Mouse (Mus musculus) lung, embryonic 14.5 days (tissue): ENCODE data around the gene Snrk. TPM values are rescaled to one million over a fixed set of nuclear protein-coding genes. Genes with fewer than 3 reads are reported as not detected.

ENCODE experiments used
- ATAC-seq: fragments of 200-750 bp; cut with Nextera tagmentation; 2 replicates; pipeline ENCODE4 v1.8.0; 2017; ENCODE audit warnings: mild to moderate bottlenecking, moderate TSS enrichment, moderate library complexity; ENCODE audit not compliant: insufficient read depth
- DNase-seq: peaks from one replicate; pipeline ENCODE4 v3.0.0-alpha.2; 2015
- H3K27ac ChIP-seq: fragments of 300-500 bp; sonication (generic); 2 replicates; pipeline ENCODE4 v1.5.1; 2014; ENCODE audit warnings: low read depth, mild to moderate bottlenecking, moderate library complexity
- H3K27me3 ChIP-seq: fragments of 300-500 bp; sonication (generic); 2 replicates; pipeline ENCODE4 v1.6.1; 2014; ENCODE audit warnings: low read length, control low read depth; ENCODE audit not compliant: insufficient read depth
- H3K36me3 ChIP-seq: fragments of 300-500 bp; sonication (generic); 2 replicates; pipeline ENCODE4 v1.6.1; 2014; ENCODE audit warnings: control low read depth; ENCODE audit not compliant: insufficient read depth
- H3K4me1 ChIP-seq: fragments of 300-500 bp; sonication (generic); 2 replicates; pipeline ENCODE4 v1.6.1; 2014; ENCODE audit warnings: antibody characterized with exemption, control low read depth; ENCODE audit not compliant: insufficient read depth
- H3K4me2 ChIP-seq: fragments of 300-500 bp; sonication (generic); 2 replicates; pipeline ENCODE4 v1.6.1; 2014; ENCODE audit warnings: mild to moderate bottlenecking
- H3K4me3 ChIP-seq: fragments of 300-500 bp; sonication (generic); 2 replicates; pipeline ENCODE4 v1.5.1; 2014; ENCODE audit warnings: low read depth, low read length
- H3K9ac ChIP-seq: fragments of 300-500 bp; sonication (generic); 2 replicates; pipeline ENCODE4 v1.6.1; 2014
- H3K9me3 ChIP-seq: fragments of 300-500 bp; sonication (generic); 2 replicates; pipeline ENCODE4 v1.6.1; 2016; ENCODE audit warnings: low read depth, low read length, control low read depth
- CTCF ChIP-seq: IDR thresholded peaks from 2 replicates; pipeline ENCODE4 v1.5.1; 2016; ENCODE audit warnings: antibody characterized with exemption, low read depth
- WGBS: fragments of 180-500 bp; shearing (Covaris S2); extraction: QIAGEN DNeasy Blood & Tissue Kit; methylation state at CpG from one replicate; pipeline ENCODE4 v1.1.7; 2014; 5-methylcytosine and 5-hydroxymethylcytosine counted together
- polyA plus RNA-seq: library from polyadenylated mRNA; unstranded; fragments of >200 nt; fragmentation: Nextera tagmentation; extraction: Ambion mirVana; gene quantifications from 2 replicates; pipeline ENCODE4 v1.2.1, GENCODE M21; 2014

Snrk gene
- polyA plus RNA-seq, 1 experiment from 2014 or later: 58.4 TPM

DNA sequence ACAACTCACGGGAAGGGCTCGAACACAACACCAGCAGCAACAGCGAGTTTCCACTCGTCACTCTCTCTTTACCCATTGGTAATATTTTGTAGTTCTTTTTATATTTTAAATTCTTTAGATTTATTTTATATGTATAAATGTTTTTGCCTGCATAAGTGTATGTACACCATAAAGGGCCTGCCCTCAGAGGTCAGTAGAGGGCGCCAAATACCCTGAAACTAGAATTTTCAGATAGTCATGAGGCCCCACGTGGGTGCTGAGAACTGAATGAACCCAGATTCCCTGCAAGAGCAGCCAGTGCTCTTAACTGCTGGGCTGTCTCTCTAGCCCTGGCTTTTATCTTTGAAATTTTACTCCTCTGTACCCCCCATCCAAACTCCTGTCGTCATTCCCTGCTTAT is 87.4 kb downstream of the Snrk start:
- H3K4me3 ChIP-seq: no peak overlapping the region
- no peak overlapping the region for H3K27ac ChIP-seq
- H3K9ac ChIP-seq: no peak overlapping the region
- peaks cover 13% of the 10 kb centered on the region for H3K4me1 ChIP-seq
- H3K36me3 ChIP-seq: no peaks in the 10 kb centered on the region
- DNase-seq: peak; percentile 67
- 0 out of 2 replicates have a peak, but pooled peaks have one; percentile 16 for ATAC-seq
- no peaks in the 10 kb centered on the region for H3K9me3 ChIP-seq
- H3K4me2 ChIP-seq: no peak overlapping the region
- no peaks in the 10 kb centered on the region for H3K27me3 ChIP-seq
- peak; percentile 20; the same call in 1 of the 2 replicates for TF ChIP-seq CTCF
- 65% methylated on average over 7 of the region's 7 CpGs for WGBS

DNA sequence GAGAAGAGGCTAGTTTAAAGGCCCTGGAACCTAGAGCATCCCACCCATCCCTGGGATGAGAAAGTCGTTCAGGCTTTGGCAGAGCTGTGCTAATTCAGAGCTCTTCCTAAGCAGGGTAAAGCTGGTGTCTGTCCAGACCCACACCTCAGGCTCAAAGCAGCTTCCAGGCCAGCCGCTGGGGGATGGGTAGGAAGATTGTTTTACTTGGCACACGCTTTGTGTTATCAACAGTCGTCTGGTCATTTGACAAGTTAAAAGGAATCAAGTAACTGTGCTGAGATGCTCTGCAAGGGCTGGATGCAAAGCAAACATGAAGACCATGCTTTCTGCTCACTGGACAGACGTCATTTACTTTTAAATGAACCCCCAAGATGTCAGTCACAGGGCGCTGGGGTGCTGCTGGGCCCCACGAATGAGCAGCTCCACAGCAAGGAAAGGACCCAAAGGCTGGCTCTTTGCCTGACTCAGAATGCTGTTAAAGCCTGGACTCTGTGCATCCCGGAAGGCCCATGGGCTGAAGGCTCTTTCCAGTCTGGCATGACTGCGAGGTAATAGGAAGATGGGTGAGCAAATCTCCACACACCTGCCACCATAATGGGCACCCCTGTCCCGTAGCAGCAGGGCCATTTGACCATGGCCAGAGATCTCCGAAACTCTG is 88.6 kb downstream of the Snrk start:
- WGBS: 31% methylated on average over 11 of the region's 11 CpGs
- H3K4me1 ChIP-seq: peaks cover 13% of the 10 kb centered on the region
- H3K27me3 ChIP-seq: no peaks in the 10 kb centered on the region
- DNase-seq: peak; percentile 84
- no peaks in the 10 kb centered on the region for H3K9me3 ChIP-seq
- peak overlapping the region; percentile 52; the same call in 1 of the 2 replicates for H3K27ac ChIP-seq
- ATAC-seq: peak; percentile 86
- no peak overlapping the region for H3K4me3 ChIP-seq
- H3K36me3 ChIP-seq: no peaks in the 10 kb centered on the region
- H3K4me2 ChIP-seq: no peak overlapping the region
- no peak for TF ChIP-seq CTCF
- no peak overlapping the region for H3K9ac ChIP-seq

- Histone ChIP-seq H3K9me3 (no peaks in the 10 kb centered on the region), H3K4me1 (peaks cover 13% of the 10 kb centered on the region), H3K4me3 (no peak overlapping the region), H3K4me2 (no peak overlapping the region), H3K9ac (no peak overlapping the region), H3K27ac (no peak overlapping the region), H3K27me3 (no peaks in the 10 kb centered on the region), H3K36me3 (no peaks in the 10 kb centered on the region)
- WGBS: 66% methylated on average over 4 of the region's 4 CpGs
- no peak for TF ChIP-seq CTCF
- DNase-seq (no peak), ATAC-seq (no peak)
Observed at GRCm38 (mm10) chr9:122208311-122208710, 91.2 kb downstream of the Snrk start.

- Histone ChIP-seq H3K4me1 (no peaks in the 10 kb centered on the region), H3K4me3 (no peak overlapping the region), H3K9me3 (no peaks in the 10 kb centered on the region), H3K9ac (no peak overlapping the region), H3K36me3 (no peaks in the 10 kb centered on the region), H3K27me3 (no peaks in the 10 kb centered on the region), H3K27ac (no peak overlapping the region), H3K4me2 (no peak overlapping the region)
- DNase-seq (no peak), ATAC-seq (no peak)
- TF ChIP-seq CTCF: no peak
Observed at GRCm38 (mm10) chr9:122215118-122215517, 98.1 kb downstream of the Snrk start.

GRCm38 (mm10) chr9:122216945-122217529 is 100.0 kb downstream of the Snrk start:
- Histone ChIP-seq H3K9ac (no peak overlapping the region), H3K4me3 (no peak overlapping the region), H3K9me3 (no peaks in the 10 kb centered on the region), H3K27me3 (no peaks in the 10 kb centered on the region), H3K27ac (no peak overlapping the region), H3K4me2 (no peak overlapping the region), H3K36me3 (no peaks in the 10 kb centered on the region), H3K4me1 (no peaks in the 10 kb centered on the region)
- no peak for ATAC-seq
- WGBS: 55% methylated on average over 7 of the region's 7 CpGs
- TF ChIP-seq CTCF: no peak
- no peak for DNase-seq

Other genes with a start within 250 kb of the Snrk start
- gene Ackr2, start 218.9 kb upstream of the Snrk start, polyA plus RNA-seq: 0.88 TPM in 2 replicates
- not detected in 2 replicates for gene Cyp8b1, start 201.0 kb upstream of the Snrk start, polyA plus RNA-seq
- gene Fam198a, start 166.3 kb upstream of the Snrk start, polyA plus RNA-seq: 1.7 and 2.2 TPM in 2 replicates
- gene Pomgnt2, start 120.2 kb upstream of the Snrk start, polyA plus RNA-seq: 9.9 and 10.5 TPM in 2 replicates
- 31.5 and 38.4 TPM in 2 replicates for gene Ano10, start 177.2 kb downstream of the Snrk start, polyA plus RNA-seq
- 25.6 and 25.9 TPM in 2 replicates for gene Abhd5, start 234.3 kb downstream of the Snrk start, polyA plus RNA-seq